Mouse (Mus musculus) gastrocnemius, postnatal 25 days (tissue): ENCODE measurements at regions not wholly inside any gene's neighbourhood (a gene's known extent, or its start where the extent isn't known, plus 50 kb on each side); places are given as distances from the start of the nearest gene placed in this dataset.
"Not testable (repeated sequence)": the region's sequence is repeated elsewhere in the genome, so short reads cannot be mapped to it uniquely, and the experiment has no call there.

Source experiments
- DNase-seq: peaks from one replicate; pipeline ENCODE4 v3.0.0; 2022

GRCm38 (mm10) chr3:57963965-57964364, 116.1 kb upstream of the Pfn2 start:
- DNase-seq: no peak

GRCm38 (mm10) chr3:57970614-57971013, 122.7 kb upstream of the Pfn2 start:
- DNase-seq: not testable (repeated sequence)

GRCm38 (mm10) chr3:57972469-57973245, 124.8 kb upstream of the Pfn2 start:
- no peak for DNase-seq

GRCm38 (mm10) chr3:57973546-57973945, 125.7 kb upstream of the Pfn2 start:
- no peak for DNase-seq

GRCm38 (mm10) chr3:57975379-57975778, 127.5 kb upstream of the Pfn2 start:
- peak; percentile 42 for DNase-seq

GRCm38 (mm10) chr3:57976640-57977229, 128.9 kb upstream of the Pfn2 start:
- DNase-seq: no peak

GRCm38 (mm10) chr3:57988175-57988574, 140.3 kb upstream of the Pfn2 start:
- no peak for DNase-seq

GRCm38 (mm10) chr3:57990738-57991137, 142.9 kb upstream of the Pfn2 start:
- no peak for DNase-seq

- DNase-seq: peak; percentile 28
Observed at GRCm38 (mm10) chr3:57998121-57999102, 150.5 kb upstream of the Pfn2 start.

- DNase-seq: no peak
Observed at GRCm38 (mm10) chr3:58002792-58003574, 155.1 kb upstream of the Pfn2 start.

- DNase-seq: peak; percentile 8
Observed at GRCm38 (mm10) chr3:58024750-58025392, 177.0 kb upstream of the Pfn2 start.

GRCm38 (mm10) chr3:58049618-58050017, 201.7 kb upstream of the Pfn2 start:
- no peak for DNase-seq

- DNase-seq: no peak
Observed at GRCm38 (mm10) chr3:58054726-58055125, 206.8 kb upstream of the Pfn2 start.

GRCm38 (mm10) chr3:58055181-58055580, 207.3 kb upstream of the Pfn2 start:
- no peak for DNase-seq

GRCm38 (mm10) chr3:58056191-58057063, 208.5 kb upstream of the Pfn2 start:
- DNase-seq: no peak

GRCm38 (mm10) chr3:58057064-58057396, 209.2 kb upstream of the Pfn2 start:
- no peak for DNase-seq

- DNase-seq: no peak
Observed at GRCm38 (mm10) chr3:58058134-58058533, 210.3 kb upstream of the Pfn2 start.

- DNase-seq: peak; percentile 6
Observed at GRCm38 (mm10) chr3:58063852-58064549, 216.1 kb upstream of the Pfn2 start.

- no peak for DNase-seq
Observed at GRCm38 (mm10) chr3:58071574-58071973, 223.7 kb upstream of the Pfn2 start.
